Mouse (Mus musculus) E14TG2a.4 (cell line): ENCODE results near the gene Tenm2.

Experiments
- CTCF ChIP-seq: conservative IDR thresholded peaks from 2 replicates; pipeline ENCODE4 v1.5.1; 2014; ENCODE audit warnings: low read length
- POU5F1 ChIP-seq: IDR thresholded peaks from 2 replicates; pipeline ENCODE4 v1.6.1; 2014; ENCODE audit warnings: low read length, borderline replicate concordance

- TF ChIP-seq CTCF (no peak), POU5F1 (no peak)
These were observed 1197.4 kb downstream of the Tenm2 start for GRCm38 (mm10) chr11:36038386-36038785.
